Mouse (Mus musculus) bone marrow macrophage, adult 2 months (primary cell): Measurements from ENCODE around the gene Rbm6. TPM values are rescaled to one million over a fixed set of nuclear protein-coding genes. Genes with fewer than 3 reads are reported as not detected.

Experiments
- H3K27ac ChIP-seq: 2 replicates; pipeline ENCODE4 v1.5.1; 2012; ENCODE audit warnings: low read depth, low read length; ENCODE audit not compliant: insufficient read depth
- H3K4me1 ChIP-seq: 2 replicates; pipeline ENCODE4 v1.6.1; 2012; ENCODE audit warnings: low read length; ENCODE audit not compliant: control insufficient read depth, insufficient read depth
- H3K4me3 ChIP-seq: 2 replicates; pipeline ENCODE4 v1.5.1; 2012; ENCODE audit warnings: mild to moderate bottlenecking, low read length, moderate library complexity; ENCODE audit not compliant: insufficient read depth
- CTCF ChIP-seq: IDR thresholded peaks from 2 replicates; pipeline ENCODE4 v1.5.1; 2012; ENCODE audit warnings: low read depth, mild to moderate bottlenecking, low read length, moderate library complexity
- POLR2A ChIP-seq: IDR thresholded peaks from 2 replicates; pipeline ENCODE4 v1.6.1; 2012; ENCODE audit warnings: mild to moderate bottlenecking, low read depth, low read length, borderline replicate concordance
- polyA plus RNA-seq: library from polyadenylated mRNA; stranded (reverse); fragments of >200 nt; gene quantifications from 2 replicates; pipeline ENCODE4 v1.2.4, GENCODE M21; 2012; ENCODE audit not compliant: missing spikeins, insufficient read depth, insufficient read length

Gene Rbm6
- polyA plus RNA-seq, 1 experiment = 73.5 TPM

- H3K4me3 ChIP-seq = no peak overlapping the region
These were observed 60.9 kb downstream of the Rbm6 start for GRCm38 (mm10) chr9:107812132-107812531.

GRCm38 (mm10) chr9:107810985-107811384, 62.1 kb downstream of the Rbm6 start:
- no peak overlapping the region for H3K4me3 ChIP-seq
- no peak overlapping the region for H3K27ac ChIP-seq
- H3K4me1 ChIP-seq = no peaks in the 10 kb centered on the region
- TF ChIP-seq CTCF (no peak), POLR2A (no peak)

More at GRCm38 (mm10) chr9:107812132-107812531, 60.9 kb downstream of the Rbm6 start:
- TF ChIP-seq POLR2A (no peak), CTCF (no peak)
- Histone ChIP-seq H3K4me1 (no peaks in the 10 kb centered on the region), H3K27ac (no peak overlapping the region)

GRCm38 (mm10) chr9:107791714-107792113, 81.3 kb downstream of the Rbm6 start:
- TF ChIP-seq CTCF (no peak), POLR2A (no peak)
- Histone ChIP-seq H3K4me1 (no peaks in the 10 kb centered on the region), H3K4me3 (no peak overlapping the region), H3K27ac (no peak overlapping the region)

GRCm38 (mm10) chr9:107782536-107783203, 90.4 kb downstream of the Rbm6 start:
- Histone ChIP-seq H3K4me1 (peaks cover 3% of the 10 kb centered on the region; the same call in 1 of the 2 replicates), H3K27ac (no peak overlapping the region), H3K4me3 (no peak overlapping the region)
- TF ChIP-seq POLR2A (no peak), CTCF (no peak)

DNA sequence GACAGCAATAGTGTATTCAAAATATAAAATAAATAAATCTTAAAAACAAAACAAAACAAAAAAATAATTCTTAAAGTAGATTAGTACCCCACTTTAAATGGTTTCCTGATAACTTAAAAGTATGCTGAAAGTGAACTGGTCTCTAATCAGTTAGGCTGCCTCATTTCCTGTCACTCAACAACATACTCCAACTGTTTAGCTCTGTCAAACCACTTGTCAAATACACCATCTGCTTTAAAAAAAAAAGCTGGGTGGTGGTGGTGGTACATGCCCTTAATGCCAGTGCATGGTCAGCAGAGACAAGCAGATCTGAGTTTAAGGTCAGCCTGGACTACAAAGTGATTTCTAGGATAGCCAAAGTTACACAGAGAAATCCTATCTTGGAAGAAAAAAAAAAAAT, 96.2 kb downstream of the Rbm6 start:
- TF ChIP-seq POLR2A (no peak), CTCF (no peak)
- no peak overlapping the region for H3K27ac ChIP-seq
- no peak overlapping the region for H3K4me3 ChIP-seq
- H3K4me1 ChIP-seq = no peaks in the 10 kb centered on the region

DNA sequence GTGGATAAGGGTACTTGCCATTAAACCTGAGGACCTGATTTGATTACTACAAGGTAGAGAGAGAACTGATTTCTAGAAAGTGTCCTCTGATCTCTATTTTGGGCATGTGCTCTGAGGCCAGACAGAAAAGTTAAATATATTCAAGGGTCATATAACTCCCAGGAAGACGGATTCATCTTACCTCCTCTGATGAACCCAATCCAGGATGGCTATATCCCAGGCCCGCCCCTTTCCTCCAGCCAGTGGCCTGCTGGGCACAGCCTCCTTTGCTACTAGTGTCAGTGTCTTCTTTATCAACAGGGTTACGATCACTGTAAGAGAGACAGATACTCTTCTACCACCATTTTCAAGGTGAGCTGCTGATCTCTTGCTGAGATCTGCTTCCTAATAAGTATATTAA, 98.6 kb downstream of the Rbm6 start:
- H3K4me1 ChIP-seq = no peaks in the 10 kb centered on the region
- no peak for TF ChIP-seq POLR2A
- no peak for TF ChIP-seq CTCF
- H3K4me3 ChIP-seq = no peak overlapping the region
- H3K27ac ChIP-seq = no peak overlapping the region

DNA sequence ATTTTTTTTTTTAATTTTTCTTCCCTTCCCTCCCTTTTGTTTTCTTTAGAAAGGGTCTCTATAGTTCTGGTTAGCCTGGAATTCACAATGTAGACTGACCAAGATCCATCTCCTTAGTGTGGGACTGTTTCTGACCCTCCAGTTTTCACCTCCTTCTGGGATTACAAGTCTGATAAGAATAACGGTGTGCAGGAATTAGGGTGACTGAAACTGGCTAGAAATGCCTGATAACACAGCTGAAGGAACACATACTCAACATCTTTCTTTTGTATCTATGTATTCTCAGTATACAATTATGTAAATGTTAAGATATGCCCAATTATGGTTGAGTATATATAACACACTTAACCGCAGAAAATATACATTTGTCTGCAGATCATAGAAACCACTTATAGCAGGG, 101.3 kb downstream of the Rbm6 start:
- TF ChIP-seq POLR2A (no peak), CTCF (no peak)

DNA sequence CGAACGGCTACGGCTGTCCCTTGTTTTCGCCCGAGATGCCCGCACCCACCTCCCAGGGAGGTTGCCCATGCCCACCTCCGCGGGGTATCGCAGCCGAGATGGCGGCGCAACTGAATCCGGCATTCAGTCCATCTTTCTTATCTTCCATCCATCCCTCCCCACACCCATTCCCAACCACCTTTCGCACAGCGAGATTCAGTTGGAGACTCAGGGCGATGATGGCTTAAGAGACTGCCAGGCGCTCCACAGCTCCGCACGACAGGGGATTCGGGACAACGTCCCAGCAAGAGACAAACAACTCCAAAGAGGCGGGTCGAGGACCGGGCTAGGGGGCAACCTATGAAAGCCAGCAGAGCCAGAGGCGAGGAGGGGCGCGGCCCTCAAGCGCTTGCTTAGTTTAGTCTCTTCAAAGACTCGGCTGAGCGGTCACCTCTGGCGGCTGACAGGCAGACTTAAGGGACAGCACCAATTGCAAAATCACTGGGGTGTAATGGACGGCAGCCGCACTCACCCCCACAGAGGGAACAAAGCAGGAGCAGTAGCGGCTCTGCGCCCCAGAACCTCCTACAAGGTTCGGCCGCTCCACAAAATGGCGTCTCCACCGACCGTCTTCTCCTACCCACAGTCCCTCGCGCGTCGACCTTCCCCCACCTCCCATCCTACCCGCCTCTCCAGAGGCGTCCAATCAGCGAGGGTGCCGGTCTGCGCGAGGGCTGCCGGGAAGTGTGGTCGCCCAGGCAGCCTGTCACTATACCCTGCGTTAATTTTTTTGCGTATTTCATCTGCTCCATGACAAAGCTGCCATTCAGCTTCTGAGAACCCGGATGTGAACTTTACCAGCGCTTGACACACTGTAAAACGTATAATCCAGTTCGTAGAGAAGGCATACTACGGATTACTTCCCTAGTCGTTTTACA, 102.4 kb downstream of the Rbm6 start, which contains the start of gene Rbm5:
TSS of gene Rbm5 (minus strand) at position 623 of the 917 bp plus-strand sequence.
- Histone ChIP-seq H3K27ac (peak within 1 kb of the TSS; percentile 79), H3K4me1 (peaks cover 6% of the 10 kb centered on the region), H3K4me3 (peak within 1 kb of the TSS; percentile 95)
- TF ChIP-seq CTCF (no peak), POLR2A (no peak)

More for the DNA sequence above, 101.3 kb downstream of the Rbm6 start:
- Histone ChIP-seq H3K4me1 (peaks cover 6% of the 10 kb centered on the region), H3K4me3 (no peak overlapping the region), H3K27ac (no peak overlapping the region)

DNA sequence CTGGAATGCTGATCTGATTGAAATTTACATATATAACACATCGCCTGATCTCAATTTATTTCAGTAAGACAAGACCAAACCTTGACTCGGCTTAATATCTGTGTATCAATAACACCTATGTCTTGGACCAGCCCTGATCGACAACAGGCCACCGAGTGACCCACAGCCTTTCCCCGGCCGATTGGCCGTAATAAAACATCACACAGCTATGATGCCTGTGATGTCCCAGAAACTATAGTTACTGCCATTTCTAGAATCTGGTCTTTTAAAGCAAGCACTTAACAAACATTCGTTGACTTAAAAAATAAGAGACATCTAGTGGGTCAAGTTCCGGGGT, 103.0 kb downstream of the Rbm6 start:
- Histone ChIP-seq H3K27ac (peak overlapping the region; percentile 79), H3K4me3 (peak overlapping the region; percentile 95), H3K4me1 (peaks cover 6% of the 10 kb centered on the region)
- TF ChIP-seq CTCF (no peak), POLR2A (no peak)
